Mouse (Mus musculus) frontal cortex, adult (tissue): Measurements from ENCODE around the gene Xpo5.

Source experiments
- ATAC-seq: cut with Nextera tagmentation; 2 replicates; pipeline ENCODE4 v1.9.2; 2017; ENCODE audit warnings: mild to moderate bottlenecking, moderate library complexity, mixed read lengths; ENCODE audit not compliant: low TSS enrichment

The Xpo5 gene

DNA sequence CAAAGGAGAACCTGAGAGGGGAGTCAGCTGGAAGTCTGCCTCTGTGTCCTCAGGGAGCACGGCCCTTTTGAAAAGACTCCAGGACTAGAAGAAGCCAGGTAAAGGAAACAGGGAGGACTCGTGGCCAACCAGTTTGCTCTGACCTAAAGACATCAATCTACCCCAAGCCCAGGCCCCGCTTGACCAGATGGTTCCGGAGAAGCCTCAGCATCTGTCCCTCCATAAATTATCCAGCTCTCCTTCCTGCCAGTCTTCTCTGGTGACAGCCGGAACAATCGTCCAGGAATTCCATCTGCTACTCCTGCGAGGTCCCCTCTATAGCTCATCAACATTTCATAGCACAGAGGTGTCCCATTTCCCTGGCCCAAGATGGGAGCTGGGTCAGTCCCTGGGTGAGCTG, 82.1 kb downstream of the Xpo5 start:
- no peak for ATAC-seq

DNA sequence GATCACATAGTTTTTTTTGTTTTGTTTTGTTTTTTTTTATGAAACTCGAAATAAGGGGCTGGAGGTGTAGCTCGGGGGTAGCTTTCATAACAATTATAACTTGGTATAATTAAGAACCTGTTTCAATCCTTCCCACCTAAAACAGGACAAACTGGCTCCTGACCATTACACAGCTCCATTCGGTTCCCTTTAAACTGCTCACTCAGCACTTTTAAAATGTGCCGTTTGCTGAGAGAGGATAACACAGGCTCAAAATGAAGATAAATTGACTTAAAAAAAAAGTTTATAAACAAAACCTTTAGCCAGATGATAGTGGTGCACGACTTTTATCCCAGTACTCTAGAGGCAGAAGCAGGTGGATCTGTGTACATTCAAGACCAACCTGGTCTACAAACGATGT, 82.8 kb downstream of the Xpo5 start:
- ATAC-seq: no peak

DNA sequence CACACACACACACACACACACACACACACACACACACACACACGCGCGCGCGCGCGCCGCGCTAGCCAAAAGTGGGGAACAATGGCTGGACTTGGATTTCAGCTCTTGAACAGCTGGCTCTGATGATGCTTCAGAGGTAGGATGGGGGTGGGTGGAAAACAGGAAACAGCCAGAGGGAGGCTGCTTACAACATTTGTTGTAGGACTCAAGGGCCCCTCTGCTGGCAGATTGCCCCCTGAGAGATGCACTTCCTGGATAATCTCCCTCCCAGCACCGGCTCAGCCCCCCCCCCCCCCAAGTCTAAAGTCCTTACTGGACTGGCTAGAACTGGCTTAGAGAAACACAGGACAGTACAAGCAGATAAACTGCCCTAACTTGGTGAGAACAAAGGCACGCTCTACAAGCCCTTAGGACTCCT, 85.1 kb downstream of the Xpo5 start:
- no peak for ATAC-seq
